ENCODE assay signal across 8 mouse cellular contexts in genomic region chr5:103423305-103423926, GRCm38 (mm10). TPM values are rescaled to one million over a fixed set of nuclear protein-coding genes. Genes with fewer than 3 reads are reported as not detected.
A peak's percentile ranks its signal among the peaks of the same experiment; 100 is the strongest.
DNase-seq lines count a peak whose midpoint lies in the region; ATAC-seq lines count a peak whose summit lies in the region.

No protein-coding gene starts in this region.

- H3K36me3 ChIP-seq in hindbrain, embryonic 10.5 days: no peaks in the 10 kb centered on the region
- no peaks in the 10 kb centered on the region for H3K36me3 ChIP-seq in hindbrain, embryonic 16.5 days (ENCODE audit: control insufficient read depth, insufficient read depth, low read length)
- no peaks in the 10 kb centered on the region for H3K36me3 ChIP-seq in heart, embryonic 15.5 days
- H3K36me3 ChIP-seq in limb, embryonic 12.5 days: no peaks in the 10 kb centered on the region

- H3K4me2 ChIP-seq in hindbrain, embryonic 16.5 days (ENCODE audit: low read length): no peak overlapping the region; the same call in 1 of the 2 replicates
- H3K4me2 ChIP-seq in heart, embryonic 15.5 days: peak overlapping the region; percentile 87
- peak overlapping the region; percentile 95; the same call in 1 of the 2 replicates for H3K4me2 ChIP-seq in limb, embryonic 12.5 days

- no peak overlapping the region for H3K9ac ChIP-seq in hindbrain, embryonic 16.5 days (ENCODE audit: low read depth, low read length)
- H3K9ac ChIP-seq in heart, embryonic 15.5 days: no peak overlapping the region
- no peak overlapping the region for H3K9ac ChIP-seq in limb, embryonic 12.5 days (replicated peaks)

- ATAC-seq in hindbrain, embryonic 16.5 days: no peak
- ATAC-seq in heart, embryonic 15.5 days (replicated peaks; ENCODE audit: insufficient number of reproducible peaks, insufficient read depth, low FRiP score, low read depth): no peak
- ATAC-seq in limb, embryonic 12.5 days (ENCODE audit: insufficient number of reproducible peaks, insufficient read depth, low FRiP score, low TSS enrichment, low read depth): no peak

- H3K27ac ChIP-seq in hindbrain, embryonic 10.5 days: peak overlapping the region; percentile 96
- H3K27ac ChIP-seq in hindbrain, embryonic 16.5 days (ENCODE audit: low read depth, low read length): no peak overlapping the region; the same call in 1 of the 2 replicates
- H3K27ac ChIP-seq in heart, embryonic 15.5 days: peak overlapping the region; percentile 62
- no peak overlapping the region for H3K27ac ChIP-seq in limb, embryonic 12.5 days

- H3K27me3 ChIP-seq in hindbrain, embryonic 10.5 days (ENCODE audit: insufficient read depth, poor library complexity, severe bottlenecking): no peaks in the 10 kb centered on the region
- H3K27me3 ChIP-seq in hindbrain, embryonic 16.5 days (replicated peaks; ENCODE audit: control insufficient read depth, insufficient read depth, low read length): peaks cover 3% of the 10 kb centered on the region; the same call in 1 of the 2 replicates
- H3K27me3 ChIP-seq in heart, embryonic 15.5 days: no peaks in the 10 kb centered on the region
- peaks cover 19% of the 10 kb centered on the region for H3K27me3 ChIP-seq in limb, embryonic 12.5 days

- peak; percentile 40 for DNase-seq in hindbrain, embryonic 10.5 days (ENCODE audit: low spot score)
- DNase-seq in retina, postnatal 1 day: peak; percentile 55
- no peak for DNase-seq in thymus, postnatal 10 days (ENCODE audit: low spot score in 2 of 2)
- DNase-seq in lung, postnatal 14 days: no peak
- DNase-seq in cerebellum, adult 11-12 months: no peak

- WGBS in hindbrain, embryonic 10.5 days: 3% methylated on average over 6 of the region's 6 CpGs
- WGBS in hindbrain, embryonic 16.5 days: 15% methylated on average over 6 of the region's 6 CpGs
- 17% methylated on average over 6 of the region's 6 CpGs for WGBS in heart, embryonic 15.5 days
- WGBS in limb, embryonic 12.5 days: 15% methylated on average over 6 of the region's 6 CpGs

- H3K4me1 ChIP-seq in hindbrain, embryonic 10.5 days (replicated peaks): peaks cover 71% of the 10 kb centered on the region
- H3K4me1 ChIP-seq in hindbrain, embryonic 16.5 days (ENCODE audit: control insufficient read depth, insufficient read depth, low read depth, low read length): peaks cover 14% of the 10 kb centered on the region
- peaks cover 30% of the 10 kb centered on the region for H3K4me1 ChIP-seq in heart, embryonic 15.5 days (replicated peaks)
- peaks cover 41% of the 10 kb centered on the region for H3K4me1 ChIP-seq in limb, embryonic 12.5 days (replicated peaks)

- no peaks in the 10 kb centered on the region for H3K9me3 ChIP-seq in hindbrain, embryonic 10.5 days
- no peaks in the 10 kb centered on the region for H3K9me3 ChIP-seq in hindbrain, embryonic 16.5 days (ENCODE audit: control insufficient read depth, low read length)
- H3K9me3 ChIP-seq in heart, embryonic 15.5 days (replicated peaks): no peaks in the 10 kb centered on the region
- no peaks in the 10 kb centered on the region for H3K9me3 ChIP-seq in limb, embryonic 12.5 days

- H3K4me3 ChIP-seq in hindbrain, embryonic 10.5 days: peak overlapping the region; percentile 98
- H3K4me3 ChIP-seq in hindbrain, embryonic 16.5 days (ENCODE audit: low read length): no peak overlapping the region
- peak overlapping the region; percentile 90; the same call in 1 of the 2 replicates for H3K4me3 ChIP-seq in heart, embryonic 15.5 days
- H3K4me3 ChIP-seq in limb, embryonic 12.5 days (replicated peaks): no peak overlapping the region

RNA-seq across cellular contexts. Expression of gene Ptpn13, which starts 1.6 kb away (rescaled TPM):
- 16.6 and 18.8 TPM in 2 replicates for polyA plus RNA-seq in hindbrain, embryonic 10.5 days (2016; fragmentation: Nextera tagmentation; extraction: Ambion mirVana)
- polyA plus RNA-seq in hindbrain, embryonic 16.5 days (2015; fragmentation: Nextera tagmentation; extraction: Ambion mirVana): 3.3 and 4.2 TPM in 2 replicates
- polyA plus RNA-seq in heart, embryonic 15.5 days (2015; fragmentation: Nextera tagmentation; extraction: Ambion mirVana): 5.9 and 8.8 TPM in 2 replicates
- 12.5 and 13.2 TPM in 2 replicates for polyA plus RNA-seq in limb, embryonic 12.5 days (2016; fragmentation: Nextera tagmentation; extraction: Ambion mirVana)

Comparison
In these comparisons a context has a peak if more than half of its experiments do, and no peak if none do; other contexts are left out.
1. H3K27ac ChIP-seq: peak in hindbrain, embryonic 10.5 days (single experiment) and heart, embryonic 15.5 days (single experiment); none in hindbrain, embryonic 16.5 days (single experiment) and limb, embryonic 12.5 days (single experiment).
2. H3K4me3 ChIP-seq: peak in hindbrain, embryonic 10.5 days (single experiment) and heart, embryonic 15.5 days (single experiment); none in hindbrain, embryonic 16.5 days (single experiment) and limb, embryonic 12.5 days (single experiment).
3. DNase-seq: peak in hindbrain, embryonic 10.5 days (single experiment) and retina, postnatal 1 day (single experiment); none in thymus, postnatal 10 days (0 of 2), lung, postnatal 14 days (single experiment) and cerebellum, adult 11-12 months (single experiment).